Mouse (Mus musculus): Measurements from ENCODE around the gene Ndufa10. TPM values are rescaled to one million over a fixed set of nuclear protein-coding genes. Genes with fewer than 3 reads are reported as not detected.
A peak's percentile ranks its signal among the peaks of the same experiment; 100 is the strongest.

Gene Ndufa10
- polyA plus RNA-seq, 1 experiment from 2014 or later, result 162 TPM

- ATAC-seq, result no peak
- no peak overlapping the region for H3K4me3 ChIP-seq (ENCODE audit: low read depth, low read length)
- TF ChIP-seq CTCF (IDR thresholded peaks at IDR 0.05), result no peak
- TF ChIP-seq EP300 (IDR thresholded peaks at IDR 0.05), result no peak
- H3K27me3 ChIP-seq (replicated peaks; ENCODE audit: insufficient read depth, low read length), result no peaks in the 10 kb centered on the region
- peaks cover 3% of the 10 kb centered on the region for H3K4me1 ChIP-seq (ENCODE audit: insufficient read depth, low read depth, low read length)
- H3K4me2 ChIP-seq (replicated peaks; ENCODE audit: low read depth, low read length), result no peak overlapping the region
- WGBS, result 76% methylated on average over 1 of the region's 1 CpGs
- H3K9me3 ChIP-seq (ENCODE audit: low read length), result no peaks in the 10 kb centered on the region
- no peak overlapping the region for H3K9ac ChIP-seq (replicated peaks; ENCODE audit: low read depth)
- no peak overlapping the region for H3K27ac ChIP-seq (ENCODE audit: low read length)
- DNase-seq (ENCODE audit: low spot score), result no peak
- no peaks in the 10 kb centered on the region for H3K36me3 ChIP-seq (ENCODE audit: insufficient read depth, low read length)
Measured at GRCm38 (mm10) chr1:92434986-92435385, 38.7 kb downstream of the Ndufa10 start.

GRCm38 (mm10) chr1:92432791-92433190, 40.9 kb downstream of the Ndufa10 start:
- Histone ChIP-seq H3K9ac (replicated peaks; ENCODE audit: low read depth) (no peak overlapping the region), H3K27ac (ENCODE audit: low read length) (no peak overlapping the region), H3K4me2 (replicated peaks; ENCODE audit: low read depth, low read length) (no peak overlapping the region), H3K4me1 (ENCODE audit: insufficient read depth, low read depth, low read length) (peaks cover 3% of the 10 kb centered on the region), H3K36me3 (ENCODE audit: insufficient read depth, low read length) (no peaks in the 10 kb centered on the region), H3K27me3 (replicated peaks; ENCODE audit: insufficient read depth, low read length) (no peaks in the 10 kb centered on the region), H3K4me3 (ENCODE audit: low read depth, low read length) (no peak overlapping the region), H3K9me3 (ENCODE audit: low read length) (no peaks in the 10 kb centered on the region)
- no peak for ATAC-seq
- DNase-seq (ENCODE audit: low spot score), result no peak
- 59% methylated on average over 9 of the region's 9 CpGs for WGBS
- TF ChIP-seq CTCF (IDR thresholded peaks at IDR 0.05), result no peak
- no peak for TF ChIP-seq EP300 (IDR thresholded peaks at IDR 0.05)

- no peak for DNase-seq (ENCODE audit: low spot score)
- Histone ChIP-seq H3K9ac (replicated peaks; ENCODE audit: low read depth) (no peak overlapping the region), H3K27me3 (replicated peaks; ENCODE audit: insufficient read depth, low read length) (no peaks in the 10 kb centered on the region), H3K36me3 (ENCODE audit: insufficient read depth, low read length) (no peaks in the 10 kb centered on the region), H3K4me2 (replicated peaks; ENCODE audit: low read depth, low read length) (no peak overlapping the region), H3K27ac (ENCODE audit: low read length) (no peak overlapping the region), H3K4me1 (ENCODE audit: insufficient read depth, low read depth, low read length) (no peaks in the 10 kb centered on the region; the same call in 1 of the 2 replicates), H3K9me3 (ENCODE audit: low read length) (no peaks in the 10 kb centered on the region), H3K4me3 (ENCODE audit: low read depth, low read length) (no peak overlapping the region)
- TF ChIP-seq EP300 (IDR thresholded peaks at IDR 0.05) (no peak), CTCF (IDR thresholded peaks at IDR 0.05) (no peak)
- ATAC-seq, result no peak
- WGBS, result 56% methylated on average over 4 of the region's 4 CpGs
Measured at GRCm38 (mm10) chr1:92432098-92432497, 41.6 kb downstream of the Ndufa10 start.

- WGBS, result 67% methylated on average over 3 of the region's 3 CpGs
- Histone ChIP-seq H3K4me1 (ENCODE audit: insufficient read depth, low read depth, low read length) (no peaks in the 10 kb centered on the region), H3K4me2 (replicated peaks; ENCODE audit: low read depth, low read length) (no peak overlapping the region), H3K4me3 (ENCODE audit: low read depth, low read length) (no peak overlapping the region), H3K27me3 (replicated peaks; ENCODE audit: insufficient read depth, low read length) (no peaks in the 10 kb centered on the region), H3K36me3 (ENCODE audit: insufficient read depth, low read length) (no peaks in the 10 kb centered on the region), H3K9ac (replicated peaks; ENCODE audit: low read depth) (no peak overlapping the region), H3K27ac (ENCODE audit: low read length) (no peak overlapping the region), H3K9me3 (ENCODE audit: low read length) (no peaks in the 10 kb centered on the region)
- ATAC-seq (no peak), DNase-seq (ENCODE audit: low spot score) (no peak)
- no peak for TF ChIP-seq CTCF (IDR thresholded peaks at IDR 0.05)
Measured at GRCm38 (mm10) chr1:92431420-92431819, 42.2 kb downstream of the Ndufa10 start.

- TF ChIP-seq CTCF (IDR thresholded peaks at IDR 0.05) (no peak), EP300 (IDR thresholded peaks at IDR 0.05) (no peak)
- Histone ChIP-seq H3K4me2 (replicated peaks; ENCODE audit: low read depth, low read length) (no peak overlapping the region), H3K4me3 (ENCODE audit: low read depth, low read length) (no peak overlapping the region), H3K27me3 (replicated peaks; ENCODE audit: insufficient read depth, low read length) (no peaks in the 10 kb centered on the region), H3K4me1 (ENCODE audit: insufficient read depth, low read depth, low read length) (no peaks in the 10 kb centered on the region), H3K27ac (ENCODE audit: low read length) (no peak overlapping the region), H3K9ac (replicated peaks; ENCODE audit: low read depth) (no peak overlapping the region), H3K36me3 (ENCODE audit: insufficient read depth, low read length) (no peaks in the 10 kb centered on the region), H3K9me3 (ENCODE audit: low read length) (no peaks in the 10 kb centered on the region)
- ATAC-seq, result no peak
- no peak for DNase-seq (ENCODE audit: low spot score)
- 91% methylated on average over 1 of the region's 1 CpGs for WGBS
Measured at GRCm38 (mm10) chr1:92430991-92431390, 42.7 kb downstream of the Ndufa10 start.

- Histone ChIP-seq H3K36me3 (ENCODE audit: insufficient read depth, low read length) (no peaks in the 10 kb centered on the region), H3K27me3 (replicated peaks; ENCODE audit: insufficient read depth, low read length) (no peaks in the 10 kb centered on the region), H3K4me3 (ENCODE audit: low read depth, low read length) (no peak overlapping the region), H3K27ac (ENCODE audit: low read length) (no peak overlapping the region), H3K4me1 (ENCODE audit: insufficient read depth, low read depth, low read length) (no peaks in the 10 kb centered on the region), H3K4me2 (replicated peaks; ENCODE audit: low read depth, low read length) (no peak overlapping the region), H3K9ac (replicated peaks; ENCODE audit: low read depth) (no peak overlapping the region), H3K9me3 (ENCODE audit: low read length) (no peaks in the 10 kb centered on the region)
- 72% methylated on average over 7 of the region's 7 CpGs for WGBS
- ATAC-seq (no peak), DNase-seq (ENCODE audit: low spot score) (no peak)
- TF ChIP-seq CTCF (IDR thresholded peaks at IDR 0.05), result no peak
- TF ChIP-seq EP300 (IDR thresholded peaks at IDR 0.05), result no peak
Measured at GRCm38 (mm10) chr1:92424714-92425113, 48.9 kb downstream of the Ndufa10 start.

- no peak overlapping the region for H3K4me3 ChIP-seq (ENCODE audit: low read depth, low read length)
- no peak overlapping the region for H3K4me2 ChIP-seq (replicated peaks; ENCODE audit: low read depth, low read length)
- no peaks in the 10 kb centered on the region for H3K36me3 ChIP-seq (ENCODE audit: insufficient read depth, low read length)
- no peak for TF ChIP-seq EP300 (IDR thresholded peaks at IDR 0.05)
- TF ChIP-seq CTCF (IDR thresholded peaks at IDR 0.05), result peak; percentile 36; the same call in 1 of the 2 replicates
- H3K9me3 ChIP-seq (ENCODE audit: low read length), result no peaks in the 10 kb centered on the region
- H3K9ac ChIP-seq (replicated peaks; ENCODE audit: low read depth), result no peak overlapping the region
- WGBS, result 73% methylated on average over 5 of the region's 5 CpGs
- no peaks in the 10 kb centered on the region for H3K4me1 ChIP-seq (ENCODE audit: insufficient read depth, low read depth, low read length)
- H3K27me3 ChIP-seq (replicated peaks; ENCODE audit: insufficient read depth, low read length), result no peaks in the 10 kb centered on the region
- DNase-seq (ENCODE audit: low spot score) (peak; percentile 39), ATAC-seq (no peak)
- H3K27ac ChIP-seq (ENCODE audit: low read length), result no peak overlapping the region
Measured at GRCm38 (mm10) chr1:92405131-92405530, 68.5 kb downstream of the Ndufa10 start.
